10 mouse cellular contexts compared by ENCODE assay signal in genomic region chr4:134119644-134120043, GRCm38 (mm10). TPM values are rescaled to one million over a fixed set of nuclear protein-coding genes. Genes with fewer than 3 reads are reported as not detected.
A peak's percentile ranks its signal among the peaks of the same experiment; 100 is the strongest.
DNase-seq lines count a peak whose midpoint lies in the region; ATAC-seq and TF ChIP-seq lines count a peak whose summit lies in the region.
"Had no signal": no experiment of that assay in that cellular context is flagged by ENCODE, and none has a peak within 500 bp of the region (broad histone marks: within the 10 kb centered on the region; RNA-seq: fewer than 3 reads in every experiment).

No protein-coding gene starts in this region.

- no peak overlapping the region for H3K27ac ChIP-seq in heart, adult 2 months
- no peak overlapping the region for H3K27ac ChIP-seq in liver, embryonic 14.5 days
- H3K27ac ChIP-seq: heart, embryonic 13.5 days had no signal

- H3K4me1 ChIP-seq in heart, adult 2 months (ENCODE audit: control insufficient read depth, insufficient read depth, low read length): no peaks in the 10 kb centered on the region
- peaks cover 0 to 19% of the 10 kb centered on the region in 2 experiments; a peak in 2 of 4 replicates for H3K4me1 ChIP-seq in liver, embryonic 14.5 days (replicated peaks; ENCODE audit: control insufficient read depth in 2 of 2, insufficient read depth in 2 of 2, low read length in 1 of 2)

- no peaks in the 10 kb centered on the region for H3K9me3 ChIP-seq in liver, embryonic 14.5 days (ENCODE audit: control insufficient read depth, low read length)
- H3K9me3 ChIP-seq: heart, embryonic 13.5 days had no signal

- 78% methylated on average over 9 of the region's 9 CpGs for WGBS in heart, adult 2 months
- WGBS in liver, embryonic 14.5 days (ENCODE audit: insufficient replicate concordance): 41% methylated on average over 9 of the region's 9 CpGs

- DNase-seq in heart, adult 2 months: no peak
- no peak for DNase-seq in heart, adult 11 months
- DNase-seq in 416B (ENCODE audit: low read depth) (peak; percentile 84), NIH3T3 (ENCODE audit: low read depth) (peak; percentile 66)
- DNase-seq in liver, embryonic 14.5 days (ENCODE audit: low read depth in 3 of 3, low spot score in 3 of 3): no peak
- no peak for DNase-seq in right cerebral cortex, postnatal 14 days
- no peak for DNase-seq in heart, postnatal 25 days (ENCODE audit: low spot score)
- DNase-seq: adrenal gland, adult 8-10 months had no signal

- intact Hi-C loops in heart, adult 2 months (cut with DNase I): loop anchor here (5.0 kb wide), 1 partner anchor 82 kb away; no protein-coding TSS in a partner anchor
- intact Hi-C loops in heart, postnatal 25 days (cut with DNase I): loop anchor here (5.0 kb wide), 1 partner anchor 82 kb away; no protein-coding TSS in a partner anchor

- TF ChIP-seq POLR2A in heart, adult 2 months (IDR thresholded peaks at IDR 0.05; ENCODE audit: insufficient read depth, low read depth, low read length): no peak

- no peaks in the 10 kb centered on the region for H3K27me3 ChIP-seq in heart, adult 2 months (ENCODE audit: control insufficient read depth, insufficient read depth, low read length)
- H3K27me3 ChIP-seq in liver, embryonic 14.5 days (ENCODE audit: control insufficient read depth, insufficient read depth, low read length): no peaks in the 10 kb centered on the region
- H3K27me3 ChIP-seq: heart, embryonic 13.5 days had no signal

- ATAC-seq in liver, embryonic 14.5 days (ENCODE audit: insufficient read depth): peak; percentile 34; the same call in 1 of the 2 replicates
- ATAC-seq in monocyte, adult 5-6 weeks (replicated peaks; ENCODE audit: insufficient number of reproducible peaks, low FRiP score, low TSS enrichment, poor library complexity, severe bottlenecking): no peak

- TF ChIP-seq CTCF in heart, adult 2 months (IDR thresholded peaks at IDR 0.05): peak; percentile 27
- TF ChIP-seq CTCF in liver, embryonic 14.5 days (IDR thresholded peaks at IDR 0.05; ENCODE audit: low read depth): peak; percentile 85

- H3K36me3 ChIP-seq in heart, adult 2 months (ENCODE audit: control insufficient read depth, insufficient read depth, low read length): no peaks in the 10 kb centered on the region
- no peaks in the 10 kb centered on the region for H3K36me3 ChIP-seq in liver, embryonic 14.5 days (replicated peaks; ENCODE audit: control insufficient read depth, insufficient read depth, low read depth)
- H3K36me3 ChIP-seq: heart, embryonic 13.5 days had no signal

- no peaks in the 10 kb centered on the region for H3K79me2 ChIP-seq in heart, adult 2 months (replicated peaks; ENCODE audit: control insufficient read depth, insufficient read depth, low read length)

- H3K4me3 ChIP-seq in heart, adult 2 months: no peak overlapping the region
- H3K4me3 ChIP-seq in liver, embryonic 14.5 days (ENCODE audit: insufficient read depth in 1 of 2, low read depth in 2 of 2, low read length in 2 of 2): no peak overlapping the region
- H3K4me3 ChIP-seq: heart, embryonic 13.5 days had no signal

- no peak for TF ChIP-seq EP300 in heart, adult 2 months (IDR thresholded peaks at IDR 0.05; ENCODE audit: insufficient read depth, low read depth, low read length)
- TF ChIP-seq EP300 in liver, embryonic 14.5 days (IDR thresholded peaks at IDR 0.05; ENCODE audit: low read depth): no peak

- no peak overlapping the region for H3K9ac ChIP-seq in heart, adult 2 months (ENCODE audit: low read depth, low read length)
- no peak overlapping the region for H3K9ac ChIP-seq in liver, embryonic 14.5 days (replicated peaks)
- H3K9ac ChIP-seq: heart, embryonic 13.5 days had no signal

- H3K4me2 ChIP-seq in liver, embryonic 14.5 days (ENCODE audit: low read depth): no peak overlapping the region
- H3K4me2 ChIP-seq: heart, embryonic 13.5 days had no signal

RNA-seq across cellular contexts. Expression of gene Sh3bgrl3, which starts 8.9 kb away (rescaled TPM):
- 10 to 100 TPM; 34.3 to 45.7 TPM for total RNA-seq in heart, adult 2 months (2021)
- 98.9 and 139 TPM in 2 replicates for polyA plus RNA-seq in heart, adult 2 months (2012; rRNA removed)
- polyA plus RNA-seq in liver, embryonic 14.5 days (2012; rRNA removed): 70.8 and 79.9 TPM in 2 replicates
- polyA plus RNA-seq in liver, embryonic 14.5 days (2014; fragmentation: Nextera tagmentation; extraction: Ambion mirVana): 142 and 153 TPM in 2 replicates
- 10 to 100 TPM; 38.8 to 41.8 TPM for total RNA-seq in heart, postnatal 25 days (2021)
- 320 to 400 TPM (median 328 TPM) in 3 replicates for total RNA-seq in monocyte, adult 5-6 weeks (2017)

RNA-seq across cellular contexts. Expression of gene Ubxn11, which starts 17.3 kb away (rescaled TPM):
- 1 to 10 TPM; 1.6 to 2.1 TPM for total RNA-seq in heart, adult 2 months (2021)
- polyA plus RNA-seq in heart, adult 2 months (2012; rRNA removed): 3.3 and 6.9 TPM in 2 replicates
- polyA plus RNA-seq in liver, embryonic 14.5 days (2012; rRNA removed): 1.4 TPM in 2 replicates
- 2.0 and 3.7 TPM in 2 replicates for polyA plus RNA-seq in liver, embryonic 14.5 days (2014; fragmentation: Nextera tagmentation; extraction: Ambion mirVana)
- total RNA-seq in heart, postnatal 25 days (2021): 1 to 10 TPM; 1.1 to 1.5 TPM
- total RNA-seq in monocyte, adult 5-6 weeks (2017): 8.5 to 13.7 TPM (median 10.6 TPM) in 3 replicates

RNA-seq across cellular contexts. Expression of gene Cd52, which starts 24.8 kb away (rescaled TPM):
- total RNA-seq in heart, adult 2 months (2021): 1 to 10 TPM; 4.1 to 5.8 TPM
- polyA plus RNA-seq in heart, adult 2 months (2012; rRNA removed): 9.0 and 19.2 TPM in 2 replicates
- 17.1 and 31.5 TPM in 2 replicates for polyA plus RNA-seq in liver, embryonic 14.5 days (2012; rRNA removed)
- polyA plus RNA-seq in liver, embryonic 14.5 days (2014; fragmentation: Nextera tagmentation; extraction: Ambion mirVana): 31.0 and 36.7 TPM in 2 replicates
- total RNA-seq in heart, postnatal 25 days (2021): 1 to 10 TPM; 3.6 to 4.5 TPM
- 1,277 to 1,906 TPM (median 1,626 TPM) in 3 replicates for total RNA-seq in monocyte, adult 5-6 weeks (2017)

RNA-seq across cellular contexts. Expression of gene Crybg2, which starts 59.0 kb away (rescaled TPM):
- not detected for total RNA-seq in heart, adult 2 months (2021)
- polyA plus RNA-seq in heart, adult 2 months (2012; rRNA removed): 0.49 TPM in 1 of 2 replicates, not detected in the other
- polyA plus RNA-seq in liver, embryonic 14.5 days (2012; rRNA removed): 0.23 TPM in 2 replicates
- 0.42 and 0.67 TPM in 2 replicates for polyA plus RNA-seq in liver, embryonic 14.5 days (2014; fragmentation: Nextera tagmentation; extraction: Ambion mirVana)
- not detected for total RNA-seq in heart, postnatal 25 days (2021)
- 0.48 to 3.1 TPM (median 0.64 TPM) in 3 replicates for total RNA-seq in monocyte, adult 5-6 weeks (2017)
- total RNA-seq: adrenal gland, adult 8-10 months had no signal
- polyA plus RNA-seq: heart, embryonic 13.5 days had no signal

Comparison
In these comparisons a context has a peak if more than half of its experiments do, and no peak if none do; other contexts are left out.
1. DNase-seq: peak in 416B (single experiment) and NIH3T3 (single experiment); none in heart, adult 2 months (0 of 2), heart, adult 11 months (single experiment), liver, embryonic 14.5 days (0 of 3), right cerebral cortex, postnatal 14 days (single experiment) and heart, postnatal 25 days (single experiment).
2. RNA of gene Cd52, which starts 24.8 kb away (total RNA-seq): 1,277 to 1,906 TPM in monocyte, adult 5-6 weeks; 4.1 to 5.8 TPM in heart, adult 2 months and 3.6 to 4.5 TPM in heart, postnatal 25 days; every median in the first group is over 100 times any median in the second.